Mouse (Mus musculus): Measurements from ENCODE around the gene Gabbr1.
A peak's percentile ranks its signal among the peaks of the same experiment; 100 is the strongest.

Gabbr1 gene

DNA sequence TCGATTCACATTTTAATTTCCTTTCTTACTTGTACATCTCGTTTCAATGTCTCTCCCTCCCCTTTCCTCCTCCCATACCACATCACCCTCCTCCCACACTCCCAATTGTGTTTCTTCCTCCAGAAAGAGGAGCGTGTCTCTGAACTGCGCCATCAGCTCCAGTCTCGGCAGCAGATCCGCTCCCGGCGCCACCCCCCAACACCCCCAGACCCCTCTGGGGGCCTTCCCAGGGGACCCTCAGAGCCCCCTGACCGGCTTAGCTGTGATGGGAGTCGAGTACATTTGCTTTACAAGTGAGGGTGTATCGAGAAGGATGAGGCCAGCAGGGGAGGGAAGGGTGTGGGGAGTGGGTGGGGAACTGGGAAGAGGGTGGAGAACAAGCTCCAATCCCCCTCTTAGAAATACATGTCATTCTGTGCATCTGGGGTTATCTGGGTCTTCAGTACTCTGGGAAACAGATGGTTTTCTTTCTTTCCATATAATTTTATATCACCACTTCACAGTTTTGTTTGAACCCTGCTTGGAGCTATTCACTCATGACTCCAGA lies 27.0 kb downstream of the Gabbr1 start:
- DNase-seq (ENCODE audit: low read depth in 2 of 2, low spot score in 2 of 2): no peak

DNA sequence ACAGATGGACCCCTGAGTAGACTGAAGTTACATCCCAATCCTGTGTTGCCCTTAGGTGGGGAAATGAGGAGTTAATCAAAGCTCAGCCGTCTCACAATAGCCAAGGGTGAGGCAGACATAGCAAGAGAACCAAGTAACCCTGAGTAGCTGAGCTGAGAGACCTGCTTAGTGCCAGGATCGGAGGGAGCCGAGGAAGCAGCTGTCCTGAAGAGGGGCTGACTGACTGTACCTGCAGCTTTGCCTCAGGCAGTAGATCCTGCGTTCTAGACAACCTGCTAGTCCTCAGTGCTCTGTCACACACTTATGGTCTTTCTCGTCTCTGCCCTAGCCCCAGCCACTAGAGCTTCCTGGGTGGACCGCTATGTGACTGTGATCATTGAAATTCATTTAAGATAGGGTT lies 29.4 kb downstream of the Gabbr1 start:
- DNase-seq (ENCODE audit: low read depth in 2 of 2, low spot score in 2 of 2): no peak

DNA sequence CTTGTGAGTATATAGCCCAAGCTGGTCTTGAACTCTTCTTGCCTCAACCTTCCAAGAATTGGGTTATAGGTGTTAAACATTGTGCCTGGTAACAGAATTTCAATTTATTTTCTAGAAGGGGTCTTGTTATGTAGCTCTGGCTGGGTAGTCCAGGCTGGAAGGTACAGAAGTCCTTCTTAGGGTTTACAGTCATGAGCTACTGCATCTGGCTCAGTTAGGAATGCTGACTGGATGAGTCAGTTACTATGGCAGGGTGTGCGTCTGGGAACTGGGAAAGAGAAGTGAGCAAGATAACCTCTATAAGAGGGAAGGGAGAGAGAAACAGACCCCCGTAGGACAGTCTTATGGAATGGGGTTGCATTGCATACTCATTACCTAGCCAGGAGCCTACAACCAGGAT lies 30.0 kb downstream of the Gabbr1 start:
- DNase-seq (ENCODE audit: low read depth in 2 of 2, low spot score in 2 of 2): no peak

DNA sequence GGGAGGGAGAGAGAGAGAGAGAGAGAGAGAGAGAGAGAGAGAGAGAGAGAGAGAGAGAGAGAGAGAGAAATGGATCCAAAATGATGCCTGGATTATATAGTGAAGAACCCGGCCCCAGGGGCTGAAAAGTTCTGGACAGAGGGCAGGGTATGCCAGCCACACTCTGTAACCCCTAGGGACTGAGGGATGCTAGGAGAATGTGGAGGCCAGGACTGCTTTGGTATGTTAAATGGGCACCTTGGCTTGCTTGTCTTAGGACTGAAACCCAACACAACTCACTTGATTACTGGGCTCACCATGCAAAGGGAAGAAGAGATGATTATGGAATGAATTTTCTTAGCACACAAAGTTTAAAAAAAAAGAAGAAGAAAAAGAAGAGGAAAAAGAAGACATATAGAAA lies 32.4 kb downstream of the Gabbr1 start:
- DNase-seq (ENCODE audit: low read depth in 2 of 2, low spot score in 2 of 2): no peak

DNA sequence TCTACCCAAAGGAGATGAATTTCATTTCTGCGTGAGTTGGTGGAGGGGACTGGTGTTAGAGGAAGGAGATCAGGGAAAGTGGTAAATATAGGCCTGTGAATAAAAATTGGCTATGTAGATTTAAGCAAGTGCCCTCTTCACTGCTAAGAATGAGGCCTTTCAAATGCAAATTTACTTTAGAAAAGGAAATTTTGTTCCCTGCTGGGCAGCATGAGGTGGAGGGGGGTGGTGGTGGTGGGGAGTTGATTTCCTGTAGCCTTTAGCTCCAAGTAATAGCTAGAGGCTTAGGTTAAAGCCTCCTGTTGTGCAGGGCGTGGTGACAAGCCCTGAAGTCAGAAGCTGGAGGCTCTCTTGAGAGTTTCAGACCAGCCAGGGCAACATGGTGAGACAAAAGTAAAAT lies 33.2 kb downstream of the Gabbr1 start:
- DNase-seq (ENCODE audit: low read depth in 2 of 2, low spot score in 2 of 2): no peak

DNA sequence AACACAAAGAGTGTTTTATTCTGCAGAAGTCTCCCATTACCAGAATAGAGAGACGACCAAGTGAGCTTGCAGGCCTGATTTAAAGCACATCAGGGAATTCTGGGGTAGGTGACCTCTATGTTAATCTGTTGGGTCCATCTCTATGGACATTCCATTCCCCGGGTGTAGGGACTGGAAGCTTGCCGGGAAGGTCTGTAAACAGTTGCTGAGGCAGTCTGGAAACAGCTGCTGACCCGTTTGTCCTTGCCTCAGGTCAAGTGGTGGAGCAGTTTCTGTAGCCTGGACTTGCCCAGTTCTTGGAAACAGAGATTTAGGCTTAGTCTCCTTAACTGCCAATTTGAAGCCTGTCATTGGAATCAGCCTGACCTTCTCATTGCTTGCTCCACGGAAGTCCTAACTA lies 34.4 kb downstream of the Gabbr1 start:
- no peak for DNase-seq (ENCODE audit: low read depth in 2 of 2, low spot score in 2 of 2)

DNA sequence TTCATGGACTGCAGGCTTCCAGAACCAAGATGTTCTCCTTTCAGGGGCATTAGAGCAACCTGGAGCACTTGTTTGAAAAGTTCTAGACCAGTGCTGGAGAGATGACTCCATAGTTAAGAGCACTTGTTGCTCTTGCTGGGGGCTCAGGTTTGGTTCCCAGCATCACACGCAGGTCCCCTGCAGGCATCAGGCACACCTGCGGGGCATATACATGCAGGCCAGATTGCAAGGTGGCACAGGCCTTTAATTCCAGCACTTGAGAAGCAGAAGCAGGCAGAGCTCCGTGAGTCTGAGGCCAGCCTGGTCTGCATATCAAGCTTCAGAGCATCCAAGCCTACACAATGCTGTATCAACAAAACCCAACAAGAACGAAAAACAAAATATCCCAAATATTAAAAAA lies 35.9 kb downstream of the Gabbr1 start:
- no peak for DNase-seq (ENCODE audit: low read depth in 2 of 2, low spot score in 2 of 2)

DNA sequence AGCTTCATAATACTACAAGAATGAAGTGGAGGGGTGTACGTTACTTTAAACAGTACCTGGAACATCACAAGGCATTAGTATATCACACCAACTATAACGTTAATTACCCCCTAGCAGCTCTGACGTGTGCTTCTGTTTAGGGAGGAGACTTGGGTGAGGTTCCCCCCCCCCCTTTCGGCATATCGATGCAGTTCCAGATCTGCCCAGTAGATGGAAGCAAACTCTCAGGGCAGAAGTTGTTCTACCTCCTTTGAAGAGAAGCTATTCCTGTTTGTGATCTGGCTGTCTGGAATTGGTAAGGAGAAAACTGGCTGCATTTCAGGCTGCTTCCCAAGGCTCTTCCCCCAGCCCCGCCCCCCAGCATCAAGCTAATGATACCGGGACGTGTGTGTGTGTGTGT lies 37.6 kb downstream of the Gabbr1 start:
- DNase-seq (ENCODE audit: low read depth in 2 of 2, low spot score in 2 of 2): peak; percentile 24 to 39

DNA sequence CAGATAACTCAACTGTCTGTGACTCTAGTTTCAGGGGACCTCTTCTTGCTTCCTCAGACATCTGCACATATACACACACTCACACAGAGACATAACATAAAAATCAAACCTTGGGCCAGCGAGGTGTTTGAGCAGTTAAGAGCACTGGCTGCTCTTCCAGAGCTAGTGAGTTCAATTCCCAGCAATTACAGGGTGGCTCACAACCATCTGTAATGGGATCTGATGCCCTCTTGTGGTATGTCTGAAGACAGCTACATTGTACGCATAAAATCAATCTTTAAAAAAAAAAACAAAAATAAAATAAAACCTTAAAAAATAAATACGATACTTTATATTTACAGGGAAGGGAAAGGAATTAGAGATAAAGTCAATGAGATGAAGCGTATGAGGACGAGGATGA lies 38.9 kb downstream of the Gabbr1 start:
- no peak for DNase-seq (ENCODE audit: low read depth in 2 of 2, low spot score in 2 of 2)

DNA sequence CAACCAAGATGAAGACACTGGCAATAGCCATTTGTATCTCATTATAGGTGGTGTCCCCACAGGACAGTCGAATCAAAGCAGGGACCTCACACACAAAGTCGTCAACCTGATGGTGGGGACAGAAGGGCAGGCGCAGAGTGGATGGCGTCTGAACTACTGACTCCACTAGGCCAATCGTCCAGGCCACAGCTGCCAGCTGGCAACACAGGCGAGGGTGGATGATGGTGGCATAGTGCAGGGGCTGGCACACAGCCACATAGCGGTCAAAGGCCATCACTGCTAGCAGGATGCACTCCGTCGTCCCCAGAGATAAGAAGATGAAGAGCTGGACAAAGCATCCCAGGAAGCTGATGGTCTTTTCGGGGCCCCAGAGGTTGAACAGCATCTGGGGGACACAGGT lies 39.8 kb downstream of the Gabbr1 start:
- no peak for DNase-seq (ENCODE audit: low read depth in 2 of 2, low spot score in 2 of 2)

DNA sequence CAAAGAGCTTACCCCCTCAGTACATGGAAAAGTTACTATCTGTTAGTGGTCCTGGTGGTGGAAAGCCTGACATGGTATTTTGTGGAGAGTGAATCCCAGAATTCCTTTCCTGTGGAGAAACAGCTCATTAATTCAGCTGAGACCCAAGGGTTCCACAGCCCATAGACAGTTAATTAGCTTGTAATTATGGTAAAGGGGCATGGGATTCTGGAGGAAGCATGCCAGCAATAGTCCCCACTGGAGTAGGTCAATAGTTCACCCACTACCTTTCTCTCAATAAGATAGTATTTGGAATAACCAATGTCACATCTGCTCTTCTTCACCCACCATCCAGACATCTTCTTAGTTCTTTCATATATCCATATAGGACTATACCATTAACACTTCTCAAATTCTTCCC lies 42.6 kb downstream of the Gabbr1 start, which contains the start of gene Olfr90:
TSS of gene Olfr90 (minus strand) at position 101 of the 400 bp plus-strand sequence.
- no peak for DNase-seq (ENCODE audit: low read depth in 2 of 2, low spot score in 2 of 2)

DNA sequence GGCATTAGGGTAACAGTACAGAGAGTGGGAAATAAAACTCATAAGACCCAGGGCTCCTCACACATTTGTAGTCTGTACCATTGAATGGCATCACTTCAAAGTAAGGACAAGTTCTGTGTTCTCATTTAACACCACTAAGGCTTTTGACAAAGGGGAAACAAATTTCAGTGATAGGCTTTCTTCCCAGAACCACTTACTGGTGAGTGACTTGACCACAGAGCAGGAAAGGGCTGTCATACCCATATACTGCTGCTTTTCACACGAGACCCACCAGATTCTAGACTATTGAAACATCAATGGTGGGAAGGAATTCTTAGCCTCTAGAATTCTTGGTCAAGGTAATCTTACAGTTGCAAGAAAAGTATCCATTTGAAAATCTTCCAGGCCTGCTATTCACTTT lies 46.4 kb downstream of the Gabbr1 start:
- DNase-seq (ENCODE audit: low read depth in 2 of 2, low spot score in 2 of 2): no peak

DNA sequence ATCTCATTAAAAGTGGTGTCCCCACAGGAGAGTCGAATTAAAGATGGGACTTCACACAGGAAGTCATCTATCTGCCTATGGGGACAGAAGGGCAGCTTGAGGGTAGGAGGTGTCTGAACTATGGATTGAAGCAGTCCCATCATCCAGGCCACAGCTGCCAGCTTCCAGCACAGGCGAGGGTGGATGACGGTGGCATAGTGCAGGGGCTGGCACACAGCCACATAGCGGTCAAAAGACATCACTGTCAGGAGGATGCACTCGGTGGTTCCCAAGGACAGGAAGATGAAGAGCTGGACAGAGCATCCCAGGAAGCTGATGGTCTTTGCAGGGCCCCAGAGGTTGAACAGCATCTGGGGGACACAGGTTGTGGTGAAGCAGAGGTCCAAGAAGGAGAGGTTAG lies 47.5 kb downstream of the Gabbr1 start:
- DNase-seq (ENCODE audit: low read depth in 2 of 2, low spot score in 2 of 2): no peak

DNA sequence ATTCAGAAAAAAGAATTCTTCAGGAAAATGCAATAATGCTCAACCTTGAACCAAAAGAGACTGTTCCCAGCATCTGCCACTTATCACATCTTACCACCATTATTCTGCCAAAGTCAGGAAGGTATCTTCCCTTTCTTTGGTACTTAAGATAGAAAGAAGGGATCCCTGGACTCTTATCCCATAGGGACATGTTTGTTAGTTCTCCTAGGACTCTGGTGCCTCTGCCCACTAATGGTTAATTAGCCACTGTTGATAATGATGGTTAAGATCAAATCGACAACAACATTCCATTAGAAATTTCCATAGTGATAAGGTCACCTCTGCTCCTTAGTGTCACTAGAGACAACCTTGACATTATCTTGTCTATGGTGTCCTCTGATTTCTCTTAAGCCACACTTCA lies 52.4 kb downstream of the Gabbr1 start, which contains the start of gene Olfr91:
TSS of gene Olfr91 (minus strand) at position 101 of the 400 bp plus-strand sequence.
- DNase-seq (ENCODE audit: low read depth in 2 of 2, low spot score in 2 of 2): no peak

DNA sequence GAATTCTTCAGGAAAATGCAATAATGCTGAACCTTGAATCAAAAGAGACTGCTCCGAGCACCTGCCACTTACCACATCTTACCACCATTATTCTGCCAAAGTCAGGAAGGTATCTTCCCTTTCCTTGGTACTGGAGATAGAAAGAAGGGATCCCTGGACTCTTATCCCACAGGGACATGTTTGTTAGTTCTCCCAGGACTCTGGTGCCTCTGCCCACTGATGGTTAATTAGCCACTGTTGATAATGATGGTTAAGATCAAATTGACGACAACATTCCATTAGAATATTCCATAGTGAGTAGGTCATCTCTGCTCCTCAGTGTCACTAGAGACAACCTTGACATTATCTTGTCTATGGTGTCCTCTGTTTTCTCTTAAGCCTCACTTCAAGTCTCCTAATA lies 74.2 kb downstream of the Gabbr1 start, which contains the start of gene Olfr92:
TSS of gene Olfr92 (minus strand) at position 101 of the 400 bp plus-strand sequence.
- no peak for DNase-seq (ENCODE audit: low read depth in 2 of 2, low spot score in 2 of 2)

All from CD8-positive naive resting alpha-beta T cell, adult 2 months (primary cell).